Mouse (Mus musculus) testis, adult 2 months (tissue): Measurements from ENCODE around the gene Afap1. TPM values are rescaled to one million over a fixed set of nuclear protein-coding genes. Genes with fewer than 3 reads are reported as not detected.
A peak's percentile ranks its signal among the peaks of the same experiment; 100 is the strongest.

ENCODE experiments used
- H3K27ac ChIP-seq: fragments of 200-500 bp; 2 replicates; pipeline ENCODE4 v1.5.1; 2012; ENCODE audit warnings: low read depth, low read length; ENCODE audit not compliant: control insufficient read depth, insufficient read depth
- H3K27me3 ChIP-seq: fragments of 200-500 bp; 2 replicates; pipeline ENCODE4 v1.6.1; 2012; ENCODE audit warnings: mild to moderate bottlenecking, low read length, moderate library complexity; ENCODE audit not compliant: control insufficient read depth, insufficient read depth
- H3K36me3 ChIP-seq: fragments of 200-500 bp; 2 replicates; pipeline ENCODE4 v1.6.1; 2012; ENCODE audit warnings: mild to moderate bottlenecking, low read length; ENCODE audit not compliant: control insufficient read depth, insufficient read depth
- H3K4me1 ChIP-seq: fragments of 200-500 bp; 2 replicates; pipeline ENCODE4 v1.6.1; 2012; ENCODE audit warnings: low read length; ENCODE audit not compliant: control insufficient read depth, insufficient read depth
- H3K4me3 ChIP-seq: fragments of 200-500 bp; 2 replicates; pipeline ENCODE4 v1.5.1; 2012; ENCODE audit warnings: low read depth, mild to moderate bottlenecking, low read length, moderate library complexity, mixed read lengths; ENCODE audit not compliant: control insufficient read depth
- CTCF ChIP-seq: fragments of 200-500 bp; IDR thresholded peaks from 2 replicates; pipeline ENCODE4 v1.5.1; 2012; ENCODE audit warnings: low read depth, mild to moderate bottlenecking, inconsistent platforms, low read length, moderate library complexity; ENCODE audit not compliant: control insufficient read depth, insufficient read depth, insufficient replicate concordance
- POLR2A ChIP-seq: fragments of 200-500 bp; IDR thresholded peaks from 2 replicates; pipeline ENCODE4 v1.6.1; 2012; ENCODE audit warnings: low read depth, mild to moderate bottlenecking, inconsistent platforms, low read length, moderate library complexity; ENCODE audit not compliant: control insufficient read depth
- polyA plus RNA-seq: library from polyadenylated mRNA; depleted of rRNA; stranded (reverse); fragments of >200 nt; gene quantifications from 2 replicates; pipeline ENCODE4 v1.2.3, GENCODE M21; 2012

Afap1 gene
- polyA plus RNA-seq, 1 experiment = 37.9 TPM

- TF ChIP-seq CTCF = no peak
- TF ChIP-seq POLR2A = no peak
- H3K27me3 ChIP-seq = no peaks in the 10 kb centered on the region
- H3K4me1 ChIP-seq = no peaks in the 10 kb centered on the region
- no peaks in the 10 kb centered on the region for H3K36me3 ChIP-seq
- H3K4me3 ChIP-seq = no peak overlapping the region
- H3K27ac ChIP-seq = no peak overlapping the region
Observed at GRCm38 (mm10) chr5:35948225-35948975, 55.3 kb downstream of the Afap1 start.

- TF ChIP-seq POLR2A = no peak
- TF ChIP-seq CTCF = no peak
- Histone ChIP-seq H3K4me3 (no peak overlapping the region), H3K4me1 (no peaks in the 10 kb centered on the region), H3K27ac (no peak overlapping the region), H3K27me3 (no peaks in the 10 kb centered on the region), H3K36me3 (no peaks in the 10 kb centered on the region)
Observed at GRCm38 (mm10) chr5:35949061-35949460, 55.9 kb downstream of the Afap1 start.

GRCm38 (mm10) chr5:35950504-35950903, 57.4 kb downstream of the Afap1 start:
- TF ChIP-seq CTCF (no peak), POLR2A (no peak)
- no peak overlapping the region for H3K4me3 ChIP-seq
- no peak overlapping the region for H3K27ac ChIP-seq
- H3K27me3 ChIP-seq = no peaks in the 10 kb centered on the region
- no peaks in the 10 kb centered on the region for H3K36me3 ChIP-seq
- no peaks in the 10 kb centered on the region for H3K4me1 ChIP-seq

GRCm38 (mm10) chr5:35954055-35954718, 61.1 kb downstream of the Afap1 start:
- Histone ChIP-seq H3K4me3 (no peak overlapping the region), H3K4me1 (no peaks in the 10 kb centered on the region), H3K36me3 (no peaks in the 10 kb centered on the region), H3K27me3 (no peaks in the 10 kb centered on the region), H3K27ac (no peak overlapping the region)
- TF ChIP-seq CTCF (no peak), POLR2A (no peak)

GRCm38 (mm10) chr5:35956268-35956667, 63.1 kb downstream of the Afap1 start:
- H3K27ac ChIP-seq = no peak overlapping the region
- TF ChIP-seq POLR2A (no peak), CTCF (no peak)
- no peaks in the 10 kb centered on the region for H3K27me3 ChIP-seq
- H3K36me3 ChIP-seq = no peaks in the 10 kb centered on the region
- H3K4me3 ChIP-seq = no peak overlapping the region
- no peaks in the 10 kb centered on the region for H3K4me1 ChIP-seq

- TF ChIP-seq CTCF = peak; percentile 36; the same call in 1 of the 2 replicates
- TF ChIP-seq POLR2A = no peak
- H3K4me1 ChIP-seq = no peaks in the 10 kb centered on the region
- no peaks in the 10 kb centered on the region for H3K27me3 ChIP-seq
- H3K4me3 ChIP-seq = no peak overlapping the region
- H3K36me3 ChIP-seq = no peaks in the 10 kb centered on the region
- H3K27ac ChIP-seq = no peak overlapping the region
Observed at GRCm38 (mm10) chr5:35958681-35959080, 65.6 kb downstream of the Afap1 start.

- Histone ChIP-seq H3K27me3 (no peaks in the 10 kb centered on the region), H3K4me3 (no peak overlapping the region), H3K4me1 (no peaks in the 10 kb centered on the region), H3K36me3 (no peaks in the 10 kb centered on the region), H3K27ac (no peak overlapping the region)
- no peak for TF ChIP-seq CTCF
- no peak for TF ChIP-seq POLR2A
Observed at GRCm38 (mm10) chr5:35960168-35960567, 67.0 kb downstream of the Afap1 start.
